Mouse (Mus musculus) thymus, adult 2 months (tissue): ENCODE measurements at regions not wholly inside any gene's neighbourhood (a gene's known extent, or its start where the extent isn't known, plus 50 kb on each side); places are given as distances from the start of the nearest gene placed in this dataset.

Source experiments
- CTCF ChIP-seq: fragments of 200-500 bp; IDR thresholded peaks from 2 replicates; pipeline ENCODE4 v1.5.1; 2012; ENCODE audit warnings: mild to moderate bottlenecking, control low read depth, low read length, moderate library complexity, borderline replicate concordance; ENCODE audit not compliant: control insufficient read depth, poor library complexity, insufficient read depth; ENCODE audit errors: extremely low read depth
- POLR2A ChIP-seq: fragments of 200-500 bp; IDR thresholded peaks from 2 replicates; pipeline ENCODE4 v1.6.1; 2012; ENCODE audit warnings: mild to moderate bottlenecking, low read length, control low read depth, moderate library complexity; ENCODE audit not compliant: control insufficient read depth, poor library complexity, insufficient read depth; ENCODE audit errors: extremely low read depth

DNA sequence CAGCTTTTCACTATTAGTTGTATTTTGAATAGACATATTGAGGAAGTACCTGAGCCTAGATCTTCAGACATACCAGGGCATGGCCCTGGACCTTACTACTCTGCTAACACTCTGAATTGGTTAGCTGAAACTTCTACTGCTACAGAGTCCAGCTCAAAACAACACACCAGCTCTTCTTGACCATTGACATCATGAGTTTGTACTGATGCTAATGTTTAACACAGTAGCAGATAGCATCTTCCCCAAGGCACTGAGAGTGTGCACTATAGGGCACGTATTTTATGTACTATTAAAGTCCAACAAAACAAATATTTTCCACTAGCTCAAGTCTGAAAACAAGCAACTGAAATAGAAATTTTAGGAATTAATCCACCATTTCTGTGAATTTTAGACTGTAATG is 157.8 kb downstream of the Ptger3 start:
- TF ChIP-seq POLR2A (no peak), CTCF (no peak)
